Mouse (Mus musculus) erythroblast, embryonic 14.5 days (primary cell): ENCODE measurements at regions not wholly inside any gene's neighbourhood (a gene's known extent, or its start where the extent isn't known, plus 50 kb on each side); places are given as distances from the start of the nearest gene placed in this dataset.
"Not testable (repeated sequence)": the region's sequence is repeated elsewhere in the genome, so short reads cannot be mapped to it uniquely, and the experiment has no call there.

Source experiments
- H3K27me3 ChIP-seq: 2 replicates; pipeline ENCODE4 v1.6.1; 2012; ENCODE audit warnings: inconsistent platforms; ENCODE audit not compliant: control insufficient read depth
- H3K36me3 ChIP-seq: 2 replicates; pipeline ENCODE4 v1.6.1; 2012; ENCODE audit warnings: mild to moderate bottlenecking, inconsistent platforms; ENCODE audit not compliant: control insufficient read depth
- H3K4me1 ChIP-seq: 2 replicates; pipeline ENCODE4 v1.6.1; 2012; ENCODE audit warnings: inconsistent platforms; ENCODE audit not compliant: control insufficient read depth
- H3K4me3 ChIP-seq: replicated peaks from 2 replicates; pipeline ENCODE3; 2012; ENCODE audit warnings: moderate library complexity, mild to moderate bottlenecking, inconsistent platforms
- H3K9me3 ChIP-seq: 2 replicates; pipeline ENCODE4 v1.6.1; 2012; ENCODE audit warnings: low read length, inconsistent platforms, mixed read lengths; ENCODE audit not compliant: control insufficient read depth
- GATA1 ChIP-seq: IDR thresholded peaks from 2 replicates; pipeline ENCODE4 v1.6.1; 2012; ENCODE audit warnings: low read length, inconsistent platforms, mixed read lengths
- TAL1 ChIP-seq: IDR thresholded peaks from 3 replicates; pipeline ENCODE4 v1.6.1; 2012; ENCODE audit warnings: low read length, inconsistent platforms, mixed read lengths

GRCm38 (mm10) chr2:57185151-57185550 is 52.3 kb upstream of the Gpd2 start:
- H3K9me3 ChIP-seq = no peaks in the 10 kb centered on the region
- H3K27me3 ChIP-seq = no peaks in the 10 kb centered on the region
- H3K4me3 ChIP-seq = no peak overlapping the region
- H3K36me3 ChIP-seq = no peaks in the 10 kb centered on the region
- H3K4me1 ChIP-seq = peaks cover 21% of the 10 kb centered on the region
- no peak for TF ChIP-seq GATA1
- TF ChIP-seq TAL1 = no peak

- H3K9me3 ChIP-seq, H3K36me3 ChIP-seq, H3K4me3 ChIP-seq, H3K27me3 ChIP-seq: not testable (repeated sequence)
- peaks cover 16% of the 10 kb centered on the region for H3K4me1 ChIP-seq
These were observed 54.3 kb upstream of the Gpd2 start for GRCm38 (mm10) chr2:57183108-57183507.

- Histone ChIP-seq H3K36me3 (no peaks in the 10 kb centered on the region), H3K4me1 (peaks cover 9% of the 10 kb centered on the region), H3K4me3 (peak overlapping the region; percentile 77), H3K9me3 (no peaks in the 10 kb centered on the region), H3K27me3 (no peaks in the 10 kb centered on the region)
- TF ChIP-seq TAL1 (no peak), GATA1 (no peak)
These were observed 55.5 kb upstream of the Gpd2 start for GRCm38 (mm10) chr2:57181692-57182541.

- H3K27me3 ChIP-seq = no peaks in the 10 kb centered on the region
- TF ChIP-seq TAL1 = no peak
- no peak for TF ChIP-seq GATA1
- peak overlapping the region; percentile 77 for H3K4me3 ChIP-seq
- peaks cover 9% of the 10 kb centered on the region for H3K4me1 ChIP-seq
- no peaks in the 10 kb centered on the region for H3K9me3 ChIP-seq
- H3K36me3 ChIP-seq = no peaks in the 10 kb centered on the region
These were observed 56.1 kb upstream of the Gpd2 start for GRCm38 (mm10) chr2:57181350-57181691.

- H3K36me3 ChIP-seq = no peaks in the 10 kb centered on the region
- no peaks in the 10 kb centered on the region for H3K9me3 ChIP-seq
- no peak overlapping the region for H3K4me3 ChIP-seq
- TF ChIP-seq GATA1 (no peak), TAL1 (no peak)
- no peaks in the 10 kb centered on the region for H3K27me3 ChIP-seq
- peaks cover 9% of the 10 kb centered on the region for H3K4me1 ChIP-seq
These were observed 54.3 kb upstream of the Nr4a2 start for GRCm38 (mm10) chr2:57178056-57178455.

GRCm38 (mm10) chr2:57176547-57176946 is 52.7 kb upstream of the Nr4a2 start:
- Histone ChIP-seq H3K9me3 (no peaks in the 10 kb centered on the region), H3K27me3 (no peaks in the 10 kb centered on the region), H3K4me3 (no peak overlapping the region), H3K36me3 (no peaks in the 10 kb centered on the region), H3K4me1 (peaks cover 8% of the 10 kb centered on the region)
- no peak for TF ChIP-seq TAL1
- TF ChIP-seq GATA1 = no peak

GRCm38 (mm10) chr2:57175219-57175618 is 51.4 kb upstream of the Nr4a2 start:
- Histone ChIP-seq H3K27me3 (no peaks in the 10 kb centered on the region), H3K9me3 (no peaks in the 10 kb centered on the region), H3K4me3 (no peak overlapping the region), H3K36me3 (no peaks in the 10 kb centered on the region), H3K4me1 (no peaks in the 10 kb centered on the region)
- TF ChIP-seq TAL1 (no peak), GATA1 (no peak)
